Mouse (Mus musculus) embryo, embryonic 11 days (tissue): ENCODE measurements around the gene Csrnp1.
"Not testable (repeated sequence)": the region's sequence is repeated elsewhere in the genome, so short reads cannot be mapped to it uniquely, and the experiment has no call there.

Experiments
- DNase-seq: peaks from one replicate; pipeline ENCODE4 v3.0.0-alpha.2; 2015

Csrnp1 gene

GRCm38 (mm10) chr9:119984536-119985011 lies at the start of gene Csrnp1:
TSS of gene Csrnp1 (minus strand) at chr9:119984658.
- DNase-seq, result peak; percentile 66

- DNase-seq, result no peak
Measured at GRCm38 (mm10) chr9:120032710-120033109, 48.3 kb upstream of the Csrnp1 start.

DNA sequence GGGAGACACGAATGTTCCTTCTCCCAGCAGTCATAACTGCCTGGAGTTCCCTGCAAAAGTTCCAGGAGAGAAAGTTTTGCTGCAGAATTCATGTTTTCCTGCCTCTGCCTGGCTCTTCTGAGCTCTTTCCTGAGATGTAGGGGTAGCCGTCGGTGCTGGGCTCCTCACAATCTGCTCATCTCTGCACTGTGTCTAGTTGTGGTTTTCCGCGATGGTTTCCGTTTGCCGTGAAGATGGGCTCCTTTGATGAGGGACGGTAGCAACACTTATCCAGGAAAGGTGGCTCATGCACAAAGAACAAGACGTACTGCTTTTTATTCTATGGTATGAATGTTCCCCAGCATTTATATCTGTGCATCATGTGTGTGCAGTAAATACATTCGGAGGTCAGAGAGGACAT lies 46.0 kb upstream of the Csrnp1 start:
- DNase-seq, result no peak

- DNase-seq, result no peak
Measured at GRCm38 (mm10) chr9:120029880-120030279, 45.4 kb upstream of the Csrnp1 start.

DNA sequence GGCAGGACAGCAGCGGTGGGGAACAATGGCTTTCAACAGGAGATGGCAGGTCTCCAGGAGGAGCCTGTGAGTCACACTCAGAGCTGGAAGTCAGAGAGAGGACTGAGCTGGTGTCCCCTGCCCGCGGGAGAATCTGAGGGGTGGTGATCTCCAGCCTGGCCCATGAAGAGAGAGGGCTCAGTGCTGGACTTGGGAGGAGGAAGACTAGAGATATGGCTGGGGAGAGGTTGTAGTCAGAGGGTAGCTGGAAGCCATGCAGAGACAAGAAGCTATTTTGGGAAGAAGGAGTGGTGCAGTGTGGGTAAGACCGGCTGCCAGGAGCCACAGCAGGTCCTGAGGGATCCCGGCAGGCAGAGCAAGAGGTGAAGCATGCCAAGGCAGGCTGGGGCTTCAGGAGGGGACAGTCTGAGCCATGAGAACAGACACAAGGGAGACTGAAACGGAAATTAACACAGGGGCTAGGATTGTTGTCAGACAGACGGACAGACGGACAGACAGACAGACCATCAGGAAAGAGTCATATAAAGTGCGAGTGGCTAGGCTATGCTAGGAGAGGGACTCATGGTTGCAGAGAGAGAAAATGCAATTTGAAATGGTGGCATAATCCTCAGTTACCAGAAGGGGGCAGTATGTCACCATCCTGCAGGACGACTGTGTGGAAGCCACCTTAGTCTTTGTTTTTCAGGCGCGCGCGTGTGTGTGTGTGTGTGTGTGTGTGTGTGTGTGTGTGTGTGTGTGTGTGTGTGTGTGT lies 43.1 kb upstream of the Csrnp1 start:
- peak; percentile 80 for DNase-seq

DNA sequence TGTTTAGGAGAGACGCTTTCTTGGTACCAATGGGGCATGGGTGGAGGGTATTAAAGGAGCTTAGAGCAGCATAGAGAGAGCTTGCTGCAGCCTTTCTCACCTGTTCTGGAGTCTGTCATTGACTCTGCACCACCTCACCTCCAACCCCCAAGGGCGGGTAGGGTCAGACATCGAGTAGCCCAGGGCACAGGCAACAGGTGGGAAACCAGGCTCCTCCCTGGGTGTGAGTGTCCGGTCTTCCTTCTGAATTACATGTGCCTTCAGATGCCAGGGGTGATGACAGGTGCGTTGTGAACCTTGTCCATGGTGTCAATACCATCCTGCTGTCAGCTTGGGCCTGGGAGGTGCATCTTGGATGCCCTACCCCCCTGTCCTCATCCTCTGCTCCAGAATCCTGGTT lies 40.2 kb upstream of the Csrnp1 start:
- no peak for DNase-seq

DNA sequence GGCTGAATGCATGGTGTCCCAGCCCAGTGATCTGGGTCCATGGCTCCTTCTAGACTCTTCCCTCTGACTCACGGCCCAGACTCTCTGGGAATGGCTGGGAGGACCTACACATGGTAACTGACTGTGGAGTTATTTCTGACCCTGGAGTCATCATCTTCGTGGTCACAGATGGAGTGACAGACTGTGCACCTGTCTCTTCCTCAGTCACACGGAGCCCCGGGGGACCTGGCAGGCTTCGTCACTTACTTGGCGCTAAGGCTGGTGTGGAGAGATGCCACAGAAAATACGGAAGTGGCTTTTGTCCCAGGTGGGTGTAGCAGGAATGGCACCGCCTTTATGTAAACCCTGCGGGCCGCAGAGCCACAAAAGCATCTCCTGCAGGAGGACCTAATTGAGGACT lies 39.7 kb upstream of the Csrnp1 start:
- no peak for DNase-seq

- DNase-seq, result no peak
Measured at GRCm38 (mm10) chr9:120023086-120023811, 38.8 kb upstream of the Csrnp1 start, which contains the start of gene Xirp1. TSS of gene Xirp1 (minus strand) at chr9:120023598.

DNA sequence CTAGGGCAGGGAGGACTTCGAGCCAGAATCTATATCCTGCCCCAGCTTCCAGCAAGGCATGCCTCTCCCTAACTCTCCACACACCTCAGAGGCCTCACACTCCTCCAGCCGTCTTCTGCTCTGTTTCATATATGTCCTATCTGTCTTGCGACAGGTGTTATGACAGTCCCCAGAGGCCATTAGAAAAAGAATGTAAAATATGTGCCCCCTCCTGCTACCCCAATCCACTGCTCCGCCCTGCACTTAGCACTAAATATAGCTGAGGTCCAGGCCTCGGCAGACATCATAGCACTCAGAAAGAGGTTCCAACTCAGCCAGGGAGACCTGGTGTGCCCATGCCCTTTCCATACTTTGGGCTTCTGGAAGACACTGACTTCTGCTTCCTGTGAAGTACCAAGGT lies 36.7 kb upstream of the Csrnp1 start:
- no peak for DNase-seq

DNA sequence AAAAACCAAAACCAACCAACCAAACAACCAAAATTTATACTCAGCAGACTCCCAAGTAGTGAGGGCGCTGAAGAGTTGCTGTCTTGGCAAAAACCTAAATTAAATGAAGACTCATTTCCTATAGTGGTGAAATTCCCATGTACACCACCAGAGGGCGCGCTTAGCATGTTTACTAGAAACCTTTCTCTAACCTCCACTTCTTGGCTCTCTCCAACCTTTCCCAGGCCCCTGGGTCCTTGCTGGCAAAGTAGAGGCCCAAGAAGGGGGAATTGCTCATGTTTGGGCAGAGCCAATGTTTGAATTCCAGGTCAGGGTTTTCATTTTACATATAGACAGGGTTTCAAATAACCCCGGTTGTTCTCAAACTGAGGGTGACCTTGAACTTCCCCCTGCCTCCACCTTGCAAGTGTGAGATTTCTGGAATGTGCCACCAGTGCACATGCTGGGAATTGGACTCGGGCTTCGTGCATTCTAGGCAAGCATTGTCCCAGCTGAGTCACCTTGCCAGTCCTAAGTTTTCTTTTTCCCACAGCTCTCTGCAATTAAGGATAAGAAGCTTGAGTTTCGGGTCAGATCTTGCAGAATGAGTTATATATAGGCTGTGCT lies 35.9 kb upstream of the Csrnp1 start:
- peak; percentile 80 for DNase-seq

DNA sequence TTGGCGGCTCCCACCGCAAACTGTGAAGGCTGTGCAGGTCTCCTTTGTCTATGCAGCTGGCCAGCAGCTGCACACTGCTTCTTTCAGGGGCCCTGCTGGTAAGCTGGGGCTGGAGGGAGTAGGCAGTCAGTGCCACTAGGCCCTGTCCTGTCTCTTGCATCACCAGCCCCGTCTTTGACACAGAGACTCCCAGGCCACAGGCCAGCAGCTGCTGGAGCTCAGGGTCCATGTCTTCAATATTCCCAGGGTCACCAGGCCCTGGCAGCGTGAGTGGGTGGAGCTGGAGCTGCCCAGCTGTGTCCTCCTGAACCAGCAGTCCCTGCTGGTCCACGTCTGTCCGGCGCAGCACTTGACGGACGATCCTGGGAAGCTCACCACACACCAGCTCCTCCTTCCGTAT lies 32.5 kb upstream of the Csrnp1 start:
- no peak for DNase-seq

DNA sequence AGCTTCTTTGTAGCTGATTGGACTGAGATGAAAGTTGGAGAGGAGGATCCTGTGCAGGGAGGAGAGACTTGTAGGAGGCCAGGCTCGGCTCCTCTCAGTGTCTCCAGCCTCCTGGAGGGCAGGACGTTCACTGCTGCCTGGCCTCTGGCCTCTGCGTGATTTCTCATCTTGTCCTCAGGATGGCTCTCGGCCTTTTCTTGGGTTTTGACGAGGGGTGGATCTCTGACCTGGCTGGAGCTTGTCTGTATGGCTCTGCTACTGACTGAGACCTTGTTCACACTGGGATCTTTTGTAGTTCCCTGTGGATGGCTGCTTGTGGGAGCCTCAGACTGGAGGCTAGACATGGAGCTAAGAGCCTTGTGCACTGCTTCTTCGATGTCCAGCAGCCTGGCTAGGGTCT lies 30.4 kb upstream of the Csrnp1 start:
- no peak for DNase-seq

DNA sequence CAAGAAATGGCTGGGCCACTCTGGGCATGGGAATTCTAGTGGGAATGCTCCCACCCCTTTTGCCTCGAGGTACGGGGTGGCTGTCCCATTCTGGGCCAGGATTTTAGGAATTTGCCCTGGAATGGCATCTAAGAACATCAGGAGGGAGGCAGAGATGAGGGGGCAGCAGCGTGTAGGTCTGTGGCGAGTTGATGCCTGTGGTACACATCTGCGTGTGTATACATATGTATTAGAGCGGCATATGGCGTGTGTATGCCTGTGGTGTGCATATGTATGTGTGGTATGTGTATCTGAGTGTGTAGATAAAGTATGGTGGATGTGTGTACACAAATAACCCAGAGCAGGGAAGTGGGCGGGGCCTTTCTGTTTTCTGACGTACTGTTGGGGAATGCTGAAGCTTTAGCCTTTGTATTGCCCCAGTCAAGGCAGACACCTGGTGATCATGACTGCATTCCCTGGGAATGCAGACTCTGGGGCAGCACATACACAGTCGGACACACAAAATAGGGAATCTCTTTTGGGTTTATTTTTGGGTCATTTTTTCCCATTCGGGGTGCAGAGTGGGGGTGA lies 28.9 kb upstream of the Csrnp1 start:
- DNase-seq, result no peak

- no peak for DNase-seq
Measured at GRCm38 (mm10) chr9:120012781-120013180, 28.3 kb upstream of the Csrnp1 start.

DNA sequence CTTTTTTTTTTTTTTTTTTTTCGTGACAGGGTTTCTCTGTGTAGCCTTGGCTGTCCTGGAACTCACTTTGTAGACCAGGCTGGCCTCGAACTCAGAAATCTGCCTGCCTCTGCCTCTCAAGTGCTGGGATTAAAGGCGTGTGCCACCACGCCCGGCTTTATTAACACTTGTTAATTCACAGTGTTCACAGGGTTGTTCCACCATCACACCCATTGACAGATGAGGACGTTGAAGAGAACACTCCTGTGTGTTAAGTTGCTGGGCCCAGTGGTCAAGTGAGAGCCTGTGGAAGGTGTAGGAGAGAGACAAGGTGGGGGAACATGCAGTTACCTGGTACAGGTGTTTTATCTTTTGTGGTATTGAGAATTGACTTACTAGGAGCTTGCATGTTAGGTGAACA lies 27.7 kb upstream of the Csrnp1 start:
- DNase-seq, result not testable (repeated sequence)

DNA sequence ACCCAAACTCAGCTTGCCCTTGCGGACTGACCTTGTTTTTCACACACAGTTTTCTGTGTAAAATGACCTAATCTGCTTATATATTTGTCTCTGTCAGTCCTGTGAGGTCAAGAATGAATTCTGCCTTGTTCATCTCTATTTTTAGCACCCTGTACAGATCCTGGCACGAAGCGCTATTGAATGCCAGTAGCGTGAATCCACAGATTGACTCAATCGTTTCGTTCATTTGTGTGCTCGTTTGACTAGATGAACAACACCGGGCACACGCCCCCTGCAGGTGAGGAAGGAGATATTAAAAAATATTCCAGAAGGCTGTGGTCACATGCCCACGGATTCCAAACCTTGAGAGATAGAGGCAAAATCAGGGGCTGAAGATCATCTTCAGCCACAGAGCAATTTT lies 27.1 kb upstream of the Csrnp1 start:
- DNase-seq, result peak; percentile 87

DNA sequence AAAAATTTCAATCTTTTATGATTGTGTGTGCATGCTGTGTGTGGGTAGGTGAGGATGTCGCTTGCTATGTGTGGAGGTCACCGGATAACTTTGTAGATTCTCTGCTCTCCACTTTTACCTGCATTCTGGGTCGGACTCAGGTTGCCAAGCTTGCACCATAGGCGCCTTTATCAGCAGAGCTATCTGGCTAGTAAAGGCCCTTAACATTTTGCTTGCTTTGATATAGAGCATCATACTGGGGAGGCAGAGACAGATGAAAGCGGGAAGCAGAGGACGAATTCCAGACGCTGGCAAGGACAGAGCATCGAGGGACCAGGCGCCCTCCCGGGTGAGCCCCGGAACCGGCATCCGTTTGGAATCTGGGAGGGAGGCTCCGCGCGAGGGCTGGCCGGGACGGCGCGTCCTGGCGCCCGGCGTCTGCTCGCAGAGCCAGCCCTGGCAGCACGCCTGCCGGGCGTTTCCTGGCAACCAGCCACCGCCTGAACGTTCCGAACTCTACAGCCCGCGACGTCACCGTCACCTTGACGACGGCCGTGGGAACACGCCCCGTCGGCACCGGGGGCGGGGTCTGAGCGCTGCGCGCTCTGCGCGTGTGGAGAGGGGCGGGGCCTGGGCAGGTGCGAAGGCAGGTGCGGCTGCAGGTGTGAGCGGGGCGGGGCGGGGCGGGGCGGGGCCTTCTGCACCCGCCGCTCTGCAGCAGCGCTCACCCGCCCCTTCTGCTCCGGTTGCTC lies 26.5 kb upstream of the Csrnp1 start:
- DNase-seq, result peak; percentile 97

DNA sequence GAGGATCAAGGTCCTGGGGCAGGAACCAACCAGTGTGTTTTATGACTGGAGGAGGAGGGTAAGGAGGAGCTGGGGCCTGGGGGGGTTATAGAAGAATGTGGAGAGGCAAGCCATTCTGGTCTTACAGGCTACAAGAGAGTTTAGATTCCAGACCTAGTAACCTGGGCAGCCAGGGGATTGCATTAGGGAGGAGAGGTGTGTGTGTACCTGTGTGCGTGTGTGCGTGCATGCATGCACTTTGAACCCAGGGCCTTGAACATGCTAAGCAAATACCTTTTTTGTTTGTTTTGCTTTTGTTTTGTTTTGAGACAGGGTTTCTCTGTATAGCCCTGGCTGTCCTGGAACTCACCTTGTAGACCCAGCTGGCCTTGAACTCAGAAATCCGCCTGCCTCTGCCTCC lies 25.4 kb upstream of the Csrnp1 start:
- DNase-seq, result no peak

DNA sequence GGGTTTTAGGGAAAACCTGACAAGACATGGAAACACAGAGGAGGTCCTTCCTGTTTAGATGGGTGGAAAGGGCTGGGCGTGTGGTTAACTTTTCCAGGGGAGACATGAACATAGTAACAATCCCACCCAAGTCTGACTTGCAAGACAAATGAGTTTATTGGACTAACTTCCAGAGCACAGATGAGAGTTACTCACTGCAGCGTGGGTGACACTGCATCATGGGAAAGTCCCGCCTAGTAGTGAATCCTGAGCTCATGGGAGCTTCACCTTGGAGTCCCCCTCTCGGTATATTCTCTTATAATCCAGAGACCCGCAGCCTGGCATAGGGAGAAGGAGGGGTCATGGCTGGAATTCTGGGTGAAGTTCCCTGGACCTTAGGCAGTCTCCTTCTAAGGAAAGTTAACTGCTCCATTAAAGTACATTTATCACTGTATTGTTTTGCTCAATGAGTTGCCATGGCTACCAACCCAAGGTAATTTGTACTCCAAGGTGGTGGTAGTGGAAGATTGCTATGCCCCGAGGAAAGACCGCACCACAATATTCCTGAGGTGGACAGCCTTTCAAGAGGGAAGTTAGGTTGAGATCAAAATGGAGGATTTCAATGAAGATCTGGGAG lies 24.9 kb upstream of the Csrnp1 start:
- DNase-seq, result no peak

DNA sequence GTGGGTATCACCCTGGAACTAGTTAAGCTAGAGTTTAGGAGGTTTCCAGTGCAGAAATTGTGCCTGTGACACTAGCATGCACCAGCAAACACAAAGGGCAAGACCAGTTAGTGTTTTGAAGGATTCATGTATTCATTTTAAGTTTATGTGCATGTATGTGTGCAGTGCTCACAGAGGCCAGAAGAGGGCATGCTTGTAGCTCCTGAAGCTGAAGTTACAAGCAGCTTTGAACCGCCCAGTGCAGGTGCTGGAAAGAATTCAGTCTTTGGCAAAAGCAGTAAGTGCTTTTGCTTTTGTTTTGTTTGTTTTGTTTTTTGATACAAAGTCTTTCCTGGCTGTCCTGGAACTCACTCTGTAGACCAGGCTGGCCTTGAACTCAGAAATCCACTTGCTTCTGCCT lies 23.4 kb upstream of the Csrnp1 start:
- DNase-seq, result no peak

GRCm38 (mm10) chr9:120005936-120006335 lies 21.5 kb upstream of the Csrnp1 start:
- DNase-seq, result no peak

DNA sequence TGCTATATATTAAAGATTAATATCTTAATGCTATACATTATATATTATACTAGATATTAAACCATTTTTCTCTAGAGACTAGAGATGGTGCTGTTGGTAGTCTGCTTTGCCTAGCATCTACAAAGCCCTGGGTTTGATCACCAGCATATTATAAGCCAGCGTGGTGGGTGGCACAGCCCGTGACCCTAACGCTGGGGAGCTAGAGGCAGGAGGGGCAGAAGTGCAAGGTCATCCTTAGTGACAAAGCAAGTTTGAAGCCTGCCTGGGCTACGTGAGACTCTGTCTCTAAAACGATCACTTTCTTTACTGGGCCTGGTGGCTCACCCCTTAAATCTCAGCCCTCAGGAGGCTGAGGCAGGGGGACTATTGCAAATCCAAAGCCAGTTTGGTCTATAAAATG lies 18.4 kb upstream of the Csrnp1 start:
- DNase-seq, result no peak
